18 mouse cellular contexts compared by ENCODE assay signal in the genomic region with DNA sequence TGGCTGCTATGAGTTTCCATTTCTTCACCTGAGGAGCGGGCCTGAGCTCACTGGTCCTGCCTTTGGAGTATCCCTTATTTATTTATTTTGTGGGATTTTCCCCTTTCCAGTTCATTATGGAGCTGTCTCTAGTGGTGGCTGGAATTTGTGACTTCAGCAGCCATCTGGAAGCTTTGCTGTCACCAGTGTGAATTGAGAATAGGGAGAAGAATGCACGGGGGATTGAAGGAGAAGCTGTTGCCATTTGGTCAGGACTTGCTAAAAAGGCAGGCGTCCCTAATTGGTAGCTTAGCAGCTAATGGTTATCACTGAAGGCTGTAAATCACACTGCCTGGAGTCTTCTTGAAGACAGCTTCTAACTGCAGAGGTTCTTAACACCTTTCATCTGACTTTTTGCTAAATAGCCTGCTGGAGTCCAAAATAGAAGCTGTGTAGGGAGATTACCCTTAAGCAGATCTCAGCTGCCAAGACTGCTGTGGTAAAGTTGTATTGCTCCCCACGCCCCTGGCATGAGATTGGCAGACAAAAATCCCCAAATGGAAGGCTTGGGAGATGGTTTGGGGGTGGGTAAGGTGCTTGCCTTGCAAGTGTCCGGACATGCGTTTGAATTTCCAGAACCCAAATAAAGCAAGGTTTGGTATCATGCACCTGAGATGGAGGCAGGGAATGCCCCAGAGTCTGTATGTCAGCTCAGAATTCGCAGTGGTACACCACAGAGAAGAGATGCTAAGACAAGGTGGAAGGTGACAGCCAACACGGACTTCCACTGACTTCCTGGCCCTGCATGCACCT.
DNase-seq lines count a peak whose midpoint lies in the region; ATAC-seq and TF ChIP-seq lines count a peak whose summit lies in the region.
"Had no signal": no experiment of that assay in that cellular context is flagged by ENCODE, and none has a peak within 500 bp of the region (broad histone marks: within the 10 kb centered on the region; RNA-seq: fewer than 3 reads in every experiment).

No protein-coding gene starts in this region.

- TF ChIP-seq CTCF in heart, adult 2 months (IDR thresholded peaks at IDR 0.05): no peak

- no peaks in the 10 kb centered on the region for H3K9me3 ChIP-seq in heart, embryonic 13.5 days
- H3K9me3 ChIP-seq in midbrain, embryonic 11.5 days (ENCODE audit: control insufficient read depth, low read length): no peaks in the 10 kb centered on the region
- H3K9me3 ChIP-seq in midbrain, embryonic 14.5 days (ENCODE audit: control insufficient read depth, low read length): no peaks in the 10 kb centered on the region
- no peaks in the 10 kb centered on the region for H3K9me3 ChIP-seq in forebrain, embryonic 15.5 days
- H3K9me3 ChIP-seq: embryonic facial prominence, embryonic 13.5 days; G1E; neural tube, embryonic 15.5 days had no signal

- ATAC-seq in heart, embryonic 13.5 days (ENCODE audit: extremely low read depth, insufficient number of reproducible peaks, low FRiP score, low TSS enrichment): no peak
- no peak for ATAC-seq in midbrain, embryonic 11.5 days (ENCODE audit: low FRiP score)
- ATAC-seq in midbrain, embryonic 14.5 days (ENCODE audit: low FRiP score, low TSS enrichment): no peak
- ATAC-seq in forebrain, embryonic 15.5 days (replicated peaks): no peak

- no peak for TF ChIP-seq POLR2A in heart, adult 2 months (IDR thresholded peaks at IDR 0.05; ENCODE audit: insufficient read depth, low read depth, low read length)

- H3K79me2 ChIP-seq in heart, adult 2 months (replicated peaks; ENCODE audit: control insufficient read depth, insufficient read depth, low read length): 0 out of 2 replicates have a peak, but pooled peaks cover 2% of the 10 kb centered on the region

- no peak overlapping the region for H3K9ac ChIP-seq in heart, embryonic 13.5 days
- H3K9ac ChIP-seq in heart, adult 2 months (ENCODE audit: low read depth, low read length): no peak overlapping the region
- H3K9ac ChIP-seq in midbrain, embryonic 11.5 days (ENCODE audit: low read length): no peak overlapping the region
- no peak overlapping the region for H3K9ac ChIP-seq in midbrain, embryonic 14.5 days (replicated peaks; ENCODE audit: low read length)
- H3K9ac ChIP-seq in forebrain, embryonic 15.5 days (replicated peaks): no peak overlapping the region
- H3K9ac ChIP-seq: embryonic facial prominence, embryonic 13.5 days; neural tube, embryonic 15.5 days had no signal

- H3K4me3 ChIP-seq in heart, embryonic 13.5 days: no peak overlapping the region
- H3K4me3 ChIP-seq in heart, adult 2 months: no peak overlapping the region
- H3K4me3 ChIP-seq in midbrain, embryonic 11.5 days (ENCODE audit: low read depth, low read length): no peak overlapping the region
- no peak overlapping the region for H3K4me3 ChIP-seq in midbrain, embryonic 14.5 days (replicated peaks; ENCODE audit: low read depth, low read length)
- no peak overlapping the region for H3K4me3 ChIP-seq in forebrain, embryonic 15.5 days
- H3K4me3 ChIP-seq: embryonic facial prominence, embryonic 13.5 days; neural tube, embryonic 15.5 days had no signal

- H3K4me1 ChIP-seq in heart, embryonic 13.5 days: peaks cover 56% of the 10 kb centered on the region
- peaks cover 9% of the 10 kb centered on the region for H3K4me1 ChIP-seq in heart, adult 2 months (ENCODE audit: control insufficient read depth, insufficient read depth, low read length)
- H3K4me1 ChIP-seq in midbrain, embryonic 11.5 days (ENCODE audit: control insufficient read depth, insufficient read depth, low read length): no peaks in the 10 kb centered on the region
- no peaks in the 10 kb centered on the region; the same call in 1 of the 2 replicates for H3K4me1 ChIP-seq in midbrain, embryonic 14.5 days (ENCODE audit: control insufficient read depth, insufficient read depth, low read length)
- H3K4me1 ChIP-seq in forebrain, embryonic 15.5 days: peaks cover 8% of the 10 kb centered on the region; the same call in 1 of the 2 replicates

- H3K4me2 ChIP-seq in heart, embryonic 13.5 days: no peak overlapping the region
- no peak overlapping the region for H3K4me2 ChIP-seq in midbrain, embryonic 11.5 days
- no peak overlapping the region for H3K4me2 ChIP-seq in midbrain, embryonic 14.5 days (ENCODE audit: low read length)
- no peak overlapping the region for H3K4me2 ChIP-seq in forebrain, embryonic 15.5 days (replicated peaks)
- H3K4me2 ChIP-seq: embryonic facial prominence, embryonic 13.5 days; neural tube, embryonic 15.5 days had no signal

- no peak for TF ChIP-seq EP300 in heart, adult 2 months (IDR thresholded peaks at IDR 0.05; ENCODE audit: insufficient read depth, low read depth, low read length)

- intact Hi-C loops in heart, adult 2 months (cut with DNase I): loop anchor here (5.0 kb wide), 1 partner anchor 122 kb away; a partner anchor contains a TSS

- H3K27ac ChIP-seq in heart, embryonic 13.5 days (replicated peaks): 0 out of 2 replicates have a peak overlapping the region, but pooled peaks have one; percentile 36
- no peak overlapping the region for H3K27ac ChIP-seq in heart, adult 2 months
- no peak overlapping the region for H3K27ac ChIP-seq in midbrain, embryonic 11.5 days (ENCODE audit: low read depth, low read length)
- no peak overlapping the region for H3K27ac ChIP-seq in midbrain, embryonic 14.5 days (replicated peaks; ENCODE audit: low read depth, low read length)
- H3K27ac ChIP-seq in forebrain, embryonic 15.5 days (replicated peaks): no peak overlapping the region
- H3K27ac ChIP-seq: embryonic facial prominence, embryonic 13.5 days; neural tube, embryonic 15.5 days; stomach, postnatal 0 days had no signal

- 41% methylated on average over 8 of the region's 8 CpGs for WGBS in heart, embryonic 13.5 days
- WGBS in heart, adult 2 months: 66% methylated on average over 8 of the region's 8 CpGs
- 72% methylated on average over 8 of the region's 8 CpGs for WGBS in midbrain, embryonic 11.5 days
- 71% methylated on average over 8 of the region's 8 CpGs for WGBS in midbrain, embryonic 14.5 days
- WGBS in forebrain, embryonic 15.5 days: 72% methylated on average over 8 of the region's 8 CpGs

- H3K36me3 ChIP-seq in heart, embryonic 13.5 days: no peaks in the 10 kb centered on the region
- peaks cover 3% of the 10 kb centered on the region; the same call in 1 of the 2 replicates for H3K36me3 ChIP-seq in heart, adult 2 months (ENCODE audit: control insufficient read depth, insufficient read depth, low read length)
- H3K36me3 ChIP-seq in midbrain, embryonic 11.5 days (ENCODE audit: control insufficient read depth, insufficient read depth, low read length): no peaks in the 10 kb centered on the region
- no peaks in the 10 kb centered on the region for H3K36me3 ChIP-seq in midbrain, embryonic 14.5 days (ENCODE audit: control insufficient read depth, insufficient read depth, low read length)
- H3K36me3 ChIP-seq in forebrain, embryonic 15.5 days: no peaks in the 10 kb centered on the region
- H3K36me3 ChIP-seq: embryonic facial prominence, embryonic 13.5 days; neural tube, embryonic 15.5 days had no signal

- no peaks in the 10 kb centered on the region for H3K27me3 ChIP-seq in heart, embryonic 13.5 days (replicated peaks)
- H3K27me3 ChIP-seq in heart, adult 2 months (ENCODE audit: control insufficient read depth, insufficient read depth, low read length): no peaks in the 10 kb centered on the region
- no peaks in the 10 kb centered on the region for H3K27me3 ChIP-seq in midbrain, embryonic 11.5 days (ENCODE audit: control insufficient read depth, insufficient read depth, low read length)
- H3K27me3 ChIP-seq in midbrain, embryonic 14.5 days (ENCODE audit: control insufficient read depth, insufficient read depth, low read length): no peaks in the 10 kb centered on the region
- H3K27me3 ChIP-seq in forebrain, embryonic 15.5 days: no peaks in the 10 kb centered on the region
- H3K27me3 ChIP-seq: embryonic facial prominence, embryonic 13.5 days; neural tube, embryonic 15.5 days had no signal

- DNase-seq in heart, adult 2 months: no peak
- DNase-seq in midbrain, embryonic 11.5 days (ENCODE audit: low spot score, missing footprints): peak; percentile 69
- DNase-seq in midbrain, embryonic 14.5 days: no peak
- DNase-seq in brain, adult 2 months (ENCODE audit: low read depth, low spot score): peak; percentile 85
- DNase-seq in natural killer cell, adult 2 months (ENCODE audit: low spot score in 2 of 2): peak; percentile 32 to 33
- no peak for DNase-seq in lung, postnatal 25 days (ENCODE audit: low spot score)
- DNase-seq: adrenal gland, postnatal 14 days; B cell, adult 2 months; cerebellum, postnatal 10 days; lung, adult 2 months; retina, postnatal 1 day; thymus, postnatal 4 days had no signal

Comparison
In these comparisons a context has a peak if more than half of its experiments do, and no peak if none do; other contexts are left out.
1. DNase-seq: peak in midbrain, embryonic 11.5 days (single experiment), brain, adult 2 months (single experiment) and natural killer cell, adult 2 months (2 of 2); none in heart, adult 2 months (0 of 2), midbrain, embryonic 14.5 days (single experiment) and lung, postnatal 25 days (single experiment).